Mouse (Mus musculus): Measurements from ENCODE around the gene 2900011O08Rik. TPM values are rescaled to one million over a fixed set of nuclear protein-coding genes. Genes with fewer than 3 reads are reported as not detected.
A peak's percentile ranks its signal among the peaks of the same experiment; 100 is the strongest.

2900011O08Rik gene
- total RNA-seq, 2 experiments from 2014 or later, result not detected

DNA sequence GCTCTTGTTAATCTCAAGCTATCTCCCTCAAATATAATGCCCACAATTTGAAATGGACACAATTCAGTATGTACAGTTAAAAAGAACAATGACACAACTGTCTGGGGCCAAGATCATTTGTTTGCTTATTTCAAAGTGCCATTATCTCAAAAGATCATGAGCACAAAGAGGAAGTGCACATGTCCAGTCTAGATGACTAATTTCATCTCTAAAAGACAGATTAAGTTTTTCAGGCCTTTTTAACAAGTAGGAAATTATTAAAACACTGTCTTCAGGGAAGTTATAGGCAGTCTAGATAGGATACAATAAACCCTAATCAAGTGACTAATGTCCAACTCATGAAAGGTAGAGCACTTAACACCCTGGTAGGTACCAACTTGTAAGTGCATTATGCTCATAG is 142.6 kb downstream of the 2900011O08Rik start:
- ATAC-seq (replicated peaks; ENCODE audit: poor library complexity, severe bottlenecking), result no peak

GRCm38 (mm10) chr16:14130796-14131195 is 144.4 kb downstream of the 2900011O08Rik start:
- ATAC-seq (replicated peaks; ENCODE audit: poor library complexity, severe bottlenecking), result no peak

DNA sequence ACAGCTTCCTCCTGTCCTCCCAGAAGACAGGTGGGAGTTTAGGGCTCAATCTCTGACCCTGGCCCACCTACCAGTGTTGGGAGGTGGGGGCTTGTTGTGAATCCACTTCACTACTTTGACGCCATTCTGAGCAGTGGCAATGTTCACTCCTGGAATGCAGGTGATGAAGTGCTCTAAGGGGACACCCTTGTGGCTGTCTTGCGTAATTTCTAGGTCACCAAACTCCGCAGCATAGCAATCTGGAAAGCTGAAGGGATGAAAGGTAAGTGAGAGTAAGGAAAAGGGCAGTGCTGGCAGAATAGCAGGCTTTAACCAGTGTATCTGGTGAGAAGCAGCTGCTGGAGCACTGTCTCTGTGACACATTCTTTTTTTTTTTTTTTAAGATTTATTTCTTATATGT is 145.0 kb downstream of the 2900011O08Rik start:
- no peak for ATAC-seq (replicated peaks; ENCODE audit: poor library complexity, severe bottlenecking)

GRCm38 (mm10) chr16:14131838-14132237 is 145.4 kb downstream of the 2900011O08Rik start:
- ATAC-seq (replicated peaks; ENCODE audit: poor library complexity, severe bottlenecking), result peak; percentile 98

- peak; percentile 66 for ATAC-seq (replicated peaks; ENCODE audit: poor library complexity, severe bottlenecking)
These were observed 148.6 kb downstream of the 2900011O08Rik start for GRCm38 (mm10) chr16:14135014-14135413.

- ATAC-seq (replicated peaks; ENCODE audit: poor library complexity, severe bottlenecking), result no peak
These were observed 151.7 kb downstream of the 2900011O08Rik start for GRCm38 (mm10) chr16:14137976-14138561.

DNA sequence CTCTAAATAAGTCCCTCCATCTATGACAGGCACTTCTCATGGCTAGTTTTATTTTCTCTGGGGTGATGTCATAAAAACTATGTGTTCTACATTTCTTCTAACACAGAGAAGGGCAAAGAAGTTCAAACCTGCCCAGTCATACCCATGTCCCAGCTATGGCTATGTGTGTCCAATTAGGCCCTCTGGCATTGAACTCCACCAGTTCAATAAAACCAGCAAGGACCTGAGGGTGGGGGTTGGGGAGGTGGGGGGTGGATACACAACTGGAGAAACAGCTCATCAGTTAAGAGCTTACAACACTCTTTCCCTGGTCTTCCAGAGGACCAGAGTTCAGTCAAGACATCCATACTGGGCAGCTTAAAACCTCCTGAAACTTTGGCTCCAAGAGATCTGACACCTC is 152.7 kb downstream of the 2900011O08Rik start:
- no peak for ATAC-seq (replicated peaks; ENCODE audit: poor library complexity, severe bottlenecking)

- ATAC-seq (replicated peaks; ENCODE audit: poor library complexity, severe bottlenecking), result no peak
These were observed 156.9 kb downstream of the 2900011O08Rik start for GRCm38 (mm10) chr16:14143298-14143697.

DNA sequence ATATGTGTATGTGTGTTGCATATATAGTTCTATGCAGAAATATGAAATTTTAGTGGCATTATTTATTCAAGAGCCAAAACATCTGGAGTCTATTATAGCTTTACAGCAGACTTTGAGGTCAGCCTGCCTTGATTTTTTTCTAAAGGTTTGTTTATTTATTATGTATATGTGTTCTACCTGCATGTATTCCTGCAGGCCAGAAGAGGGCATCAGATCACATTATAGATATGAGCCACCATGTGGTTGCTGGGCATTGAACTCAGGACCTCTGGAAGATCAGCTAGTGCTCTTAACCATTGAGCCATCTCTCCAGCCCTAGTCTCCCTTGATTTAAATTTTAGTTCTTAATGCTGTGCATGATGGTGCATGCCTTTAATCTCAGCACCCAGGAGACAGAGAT is 161.3 kb downstream of the 2900011O08Rik start:
- ATAC-seq (replicated peaks; ENCODE audit: poor library complexity, severe bottlenecking), result no peak

Other genes with a start within 250 kb of the 2900011O08Rik start
- 24.4 and 27.6 TPM in 2 replicates for gene Rrn3, start 205.9 kb upstream of the 2900011O08Rik start, total RNA-seq (2014; fragmentation: Nextera tagmentation)
- 39.9 and 45.5 TPM in 2 replicates for gene Rrn3, start 205.9 kb upstream of the 2900011O08Rik start, total RNA-seq (2017)
- gene Ntan1, start 167.8 kb upstream of the 2900011O08Rik start, total RNA-seq (2014; fragmentation: Nextera tagmentation), result 61.4 and 76.5 TPM in 2 replicates
- gene Ntan1, start 167.8 kb upstream of the 2900011O08Rik start, total RNA-seq (2017), result 51.9 and 56.2 TPM in 2 replicates
- gene Pdxdc1, start 83.5 kb upstream of the 2900011O08Rik start, total RNA-seq (2014; fragmentation: Nextera tagmentation), result 48.3 and 52.0 TPM in 2 replicates
- 67.8 and 71.6 TPM in 2 replicates for gene Pdxdc1, start 83.5 kb upstream of the 2900011O08Rik start, total RNA-seq (2017)
- not detected in 2 replicates for gene Mpv17l, start 83.4 kb upstream of the 2900011O08Rik start, total RNA-seq (2014; fragmentation: Nextera tagmentation)
- 0.65 TPM in 1 of 2 replicates, not detected in the other for gene Mpv17l, start 83.4 kb upstream of the 2900011O08Rik start, total RNA-seq (2017)
- 2.8 and 26.7 TPM in 2 replicates for gene Ifitm7, start 284 bp downstream of the 2900011O08Rik start, total RNA-seq (2014; fragmentation: Nextera tagmentation)
- 5.3 and 15.9 TPM in 2 replicates for gene Ifitm7, start 284 bp downstream of the 2900011O08Rik start, total RNA-seq (2017)
- 38.7 and 56.9 TPM in 2 replicates for gene Nde1, start 176.7 kb downstream of the 2900011O08Rik start, total RNA-seq (2014; fragmentation: Nextera tagmentation)
- gene Nde1, start 176.7 kb downstream of the 2900011O08Rik start, total RNA-seq (2017), result 60.4 and 67.8 TPM in 2 replicates
- 40.0 and 48.2 TPM in 2 replicates for gene Marf1, start 176.7 kb downstream of the 2900011O08Rik start, total RNA-seq (2014; fragmentation: Nextera tagmentation)
- 21.6 and 23.6 TPM in 2 replicates for gene Marf1, start 176.7 kb downstream of the 2900011O08Rik start, total RNA-seq (2017)